Mouse (Mus musculus) adrenal gland, postnatal 4 days (tissue): ENCODE results near the gene Nxph3. TPM values are rescaled to one million over a fixed set of nuclear protein-coding genes. Genes with fewer than 3 reads are reported as not detected.
"Not testable (repeated sequence)": the region's sequence is repeated elsewhere in the genome, so short reads cannot be mapped to it uniquely, and the experiment has no call there.

Experiments used
- DNase-seq, 2 experiments: peaks; one replicate each; pipeline ENCODE4 v3.0.0; 2021 to 2022; ENCODE audit warnings: low spot score in 2 of 2, mixed read lengths in 2 of 2
- total RNA-seq, 2 experiments: library from RNA; stranded (reverse); gene quantifications; 2 replicates each; pipeline ENCODE4 v1.2.3; 2021

Gene Nxph3
- total RNA-seq, 2 experiments from 2014 or later: 2.2 to 3.2 TPM

- no peak for DNase-seq
Observed at GRCm38 (mm10) chr11:95519996-95520395, 5.6 kb upstream of the Nxph3 start.

DNA sequence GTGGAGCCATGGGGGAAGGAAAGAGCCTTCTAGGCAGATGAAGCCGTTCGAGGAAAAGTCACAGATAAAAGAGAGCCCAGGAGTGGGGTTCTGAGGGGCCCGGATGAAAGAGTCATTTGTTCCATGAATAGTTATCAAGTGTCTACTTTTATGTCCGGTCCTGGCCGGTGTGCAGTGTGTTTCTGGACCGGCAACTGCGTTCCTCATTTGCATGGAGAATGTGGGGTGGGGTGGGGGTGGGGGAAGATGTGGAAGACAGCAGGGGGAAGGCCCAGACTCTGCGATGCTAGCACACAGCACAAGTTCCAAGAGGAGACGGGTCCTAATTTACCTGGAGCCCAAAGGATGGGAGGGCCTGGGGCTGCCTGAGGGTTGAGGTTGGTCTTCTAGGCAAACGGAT lies 4.9 kb upstream of the Nxph3 start:
- DNase-seq: no peak

- no peak for DNase-seq
Observed at GRCm38 (mm10) chr11:95517162-95517561, 2.8 kb upstream of the Nxph3 start.

GRCm38 (mm10) chr11:95516491-95516911 lies 2.1 kb upstream of the Nxph3 start:
- DNase-seq: no peak

DNA sequence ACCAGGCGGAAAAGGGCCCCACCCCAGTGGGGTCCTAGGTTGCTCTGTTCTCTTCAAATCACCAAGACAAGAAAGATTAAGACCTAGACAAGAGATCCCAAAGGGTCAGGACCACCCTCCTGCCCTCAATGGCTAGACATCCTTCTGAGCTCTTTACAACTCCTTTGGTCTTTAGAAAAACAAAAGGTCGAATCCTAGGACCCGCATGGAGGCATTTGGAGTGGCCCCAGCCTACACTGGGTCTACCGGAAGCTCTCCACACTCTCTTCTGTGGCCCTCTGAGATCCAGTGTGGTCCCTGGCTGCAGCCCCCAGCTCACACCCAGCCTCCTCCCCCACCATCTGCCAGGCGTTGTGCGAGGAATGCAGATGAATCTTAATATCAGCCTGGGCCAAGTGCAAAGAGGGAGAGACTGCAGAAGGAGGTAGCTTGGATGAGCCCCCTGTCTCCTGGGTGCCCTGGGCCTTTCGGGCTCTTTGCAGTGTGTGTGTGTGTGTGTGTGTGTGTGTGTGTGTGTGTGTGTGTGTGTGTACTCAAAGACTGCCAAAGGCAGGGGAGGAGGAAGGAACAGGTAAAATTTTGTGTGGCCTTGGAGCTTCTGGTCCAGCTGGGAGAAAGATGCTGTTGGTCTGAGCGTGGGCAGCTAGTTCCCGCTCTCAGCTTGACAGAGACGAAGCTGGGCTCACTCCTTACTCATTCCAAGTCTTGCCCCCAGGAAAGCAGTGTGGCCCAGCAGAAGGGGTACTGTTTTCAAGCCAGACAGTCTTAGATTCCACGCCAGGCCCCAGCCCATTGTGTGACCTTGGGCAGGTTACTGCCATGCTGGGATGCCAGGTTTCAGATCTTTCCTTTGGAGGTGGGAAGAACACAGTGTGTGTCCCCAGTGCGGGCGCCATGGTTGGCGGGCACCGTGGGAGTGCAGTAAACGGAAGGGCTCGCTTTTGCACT lies 1.3 kb upstream of the Nxph3 start:
- no peak for DNase-seq

GRCm38 (mm10) chr11:95513461-95514297 lies 691 bp downstream of the Nxph3 start:
- no peak for DNase-seq

- DNase-seq: no peak
Observed at GRCm38 (mm10) chr11:95512383-95512782, 2.0 kb downstream of the Nxph3 start.

GRCm38 (mm10) chr11:95511919-95512318 lies 2.5 kb downstream of the Nxph3 start:
- DNase-seq: no peak

DNA sequence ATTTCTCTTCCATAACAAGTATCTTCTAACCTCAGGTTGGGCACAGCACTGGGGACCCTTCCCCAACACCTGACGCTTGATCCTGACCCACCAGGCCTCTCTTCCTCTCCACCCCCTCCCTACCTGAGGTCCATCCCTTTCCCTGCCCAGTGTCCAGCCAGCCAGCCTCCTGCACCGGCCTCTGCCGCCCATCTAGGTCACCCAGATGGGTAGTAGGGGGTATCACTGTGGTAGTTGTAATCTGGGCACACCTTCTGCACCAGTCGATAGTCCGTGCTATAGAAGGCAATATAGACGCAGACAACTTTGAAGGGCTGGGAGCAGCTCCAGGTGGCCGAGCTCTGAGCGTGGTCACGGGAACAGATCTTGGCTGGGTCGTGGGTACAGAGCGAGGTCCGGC lies 3.7 kb downstream of the Nxph3 start:
- no peak for DNase-seq

GRCm38 (mm10) chr11:95509126-95509717 lies 5.1 kb downstream of the Nxph3 start:
- no peak for DNase-seq

GRCm38 (mm10) chr11:95508211-95508926 lies 6.0 kb downstream of the Nxph3 start:
- no peak for DNase-seq

GRCm38 (mm10) chr11:95507785-95508184 lies 6.6 kb downstream of the Nxph3 start:
- no peak for DNase-seq

DNA sequence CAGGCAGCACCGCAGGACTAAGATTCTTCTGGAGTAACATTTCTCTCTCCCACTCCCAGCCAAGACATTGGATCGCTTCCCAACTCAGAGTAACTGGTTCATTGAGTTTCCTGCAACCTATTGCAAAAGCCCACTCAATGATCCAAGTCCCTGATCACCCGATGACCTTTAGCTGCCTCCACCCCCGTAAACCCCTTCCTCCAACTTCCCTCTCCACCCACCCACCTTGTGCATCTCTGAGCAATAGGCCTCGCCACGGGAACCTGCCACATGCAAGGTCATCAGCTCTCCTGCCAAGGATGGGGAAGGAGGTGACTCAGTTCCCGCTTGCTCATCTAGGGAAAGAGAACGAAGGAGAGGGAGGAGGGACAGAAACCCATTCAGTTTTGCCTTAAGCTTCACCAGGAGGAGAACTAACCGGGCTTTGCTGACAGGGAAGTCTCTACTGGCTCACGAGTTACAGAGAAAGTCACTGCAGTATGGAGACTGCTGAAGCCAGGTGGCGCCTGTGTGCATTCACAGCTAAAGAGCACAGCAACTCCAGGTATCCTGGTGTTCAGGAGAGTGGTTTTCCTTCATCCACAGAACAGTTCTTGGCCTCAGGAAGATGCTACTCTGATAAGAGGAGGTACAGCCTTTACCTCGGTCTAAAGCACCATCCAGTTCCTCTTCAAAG lies 7.2 kb downstream of the Nxph3 start:
- peak in 1 of 2 experiments; percentile 32 for DNase-seq

DNA sequence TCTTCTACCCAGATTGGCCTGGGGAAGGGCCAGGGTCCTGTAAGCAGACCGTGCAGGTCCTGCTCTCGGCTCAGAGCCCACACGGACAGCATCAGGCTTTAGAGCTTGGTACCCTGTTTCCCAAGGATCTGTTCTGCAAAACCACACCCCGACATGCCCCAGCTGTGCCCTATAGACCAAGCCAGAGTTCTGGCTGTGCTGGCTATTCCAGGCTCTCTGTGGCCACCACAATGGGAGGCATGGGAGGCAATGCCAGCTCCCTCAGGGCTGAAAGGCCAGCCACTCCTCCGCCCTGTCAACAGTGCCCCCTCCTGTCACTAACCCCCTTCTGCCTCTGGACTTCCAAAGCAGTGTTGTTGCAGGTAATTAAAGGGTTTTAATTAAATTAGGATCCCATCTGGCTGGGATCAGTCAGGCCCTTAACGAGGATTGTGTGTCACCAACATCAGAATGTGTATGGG lies 10.1 kb downstream of the Nxph3 start:
- DNase-seq: no peak

- DNase-seq: no peak
Observed at GRCm38 (mm10) chr11:95503581-95504180, 10.7 kb downstream of the Nxph3 start.

DNA sequence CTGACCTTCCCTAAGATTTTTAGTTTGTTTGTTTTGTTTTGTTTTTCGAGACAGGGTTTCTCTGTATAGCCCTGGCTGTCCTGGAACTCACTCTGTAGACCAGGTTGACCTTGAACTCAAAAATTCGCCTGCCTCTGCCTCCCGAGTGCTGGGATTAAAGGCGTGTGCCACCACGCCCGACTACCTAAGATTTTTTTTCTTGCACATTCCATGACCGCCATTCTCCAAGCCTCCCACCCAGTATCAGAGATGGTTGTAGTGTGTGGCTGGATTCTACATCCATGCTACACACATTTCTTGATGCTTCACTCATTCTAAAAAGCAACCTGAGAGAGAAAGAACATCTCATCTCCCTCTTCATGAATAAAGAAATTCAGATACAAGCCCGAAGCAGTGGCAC lies 12.5 kb downstream of the Nxph3 start:
- DNase-seq: not testable (repeated sequence)

DNA sequence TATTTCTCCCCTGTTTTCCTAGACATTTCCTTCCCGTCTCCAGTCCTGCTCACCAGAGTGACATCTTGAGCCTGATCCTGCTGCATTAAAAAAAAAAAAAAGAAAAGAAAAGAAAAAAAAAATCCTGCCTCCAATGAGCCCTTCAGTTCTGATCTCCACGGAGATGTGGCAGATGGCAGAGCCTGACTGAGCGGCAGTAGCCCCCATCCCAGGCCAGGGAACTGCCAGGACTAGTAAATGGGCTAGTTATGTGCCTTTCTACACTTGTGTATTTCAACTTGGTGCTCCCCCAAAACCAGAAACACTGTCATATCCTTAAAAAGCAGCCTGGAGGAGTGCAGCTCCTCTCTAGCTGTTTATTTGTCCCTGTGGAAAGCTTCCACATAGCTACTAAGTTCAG lies 13.5 kb downstream of the Nxph3 start:
- DNase-seq: no peak

DNA sequence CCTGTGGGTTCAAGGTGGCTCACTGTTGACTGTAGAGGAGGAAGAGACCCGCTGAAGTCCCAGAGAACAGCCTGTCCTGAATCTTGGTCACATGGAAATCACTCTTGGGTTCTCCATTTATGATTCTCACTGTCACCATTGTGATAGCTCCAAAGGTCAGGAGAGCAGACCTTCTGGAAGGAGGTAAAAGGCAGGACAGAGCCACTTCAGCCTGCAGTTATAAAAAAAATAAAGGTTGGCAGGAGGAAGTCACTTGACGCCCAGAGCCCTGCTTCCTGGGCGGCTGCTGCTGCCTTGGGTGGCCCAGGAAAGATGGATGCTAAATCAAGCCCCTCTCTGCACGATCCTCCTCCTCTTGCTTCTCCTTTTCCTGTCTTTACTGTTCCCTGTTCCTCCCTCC lies 14.0 kb downstream of the Nxph3 start:
- DNase-seq: no peak

- no peak for DNase-seq
Observed at GRCm38 (mm10) chr11:95497921-95498320, 16.4 kb downstream of the Nxph3 start.

DNA sequence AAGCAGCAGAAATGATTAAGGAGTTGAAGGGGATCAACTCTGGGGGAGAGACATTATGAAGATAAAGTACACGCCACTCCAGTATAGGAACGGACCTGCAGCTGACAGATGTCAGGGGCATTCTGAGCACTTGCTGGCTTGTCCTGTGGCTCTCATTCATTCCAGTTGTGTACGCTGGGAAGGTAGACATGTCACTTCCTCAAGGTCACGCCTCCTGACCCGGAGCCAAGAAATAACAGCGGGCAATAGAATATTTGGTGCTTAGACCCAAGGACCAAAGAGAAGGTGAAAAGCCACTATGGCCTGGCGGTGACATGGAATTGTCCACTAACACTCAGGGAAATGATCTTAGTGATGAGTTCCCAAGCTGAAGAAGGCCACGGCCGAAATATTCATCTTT lies 18.5 kb downstream of the Nxph3 start:
- DNase-seq: no peak
